Comparison of ENCODE assay signal across 32 mouse cellular contexts in genomic region chr9:79735608-79736007, GRCm38 (mm10). TPM values are rescaled to one million over a fixed set of nuclear protein-coding genes. Genes with fewer than 3 reads are reported as not detected.
DNase-seq lines count a peak whose midpoint lies in the region; ATAC-seq and TF ChIP-seq lines count a peak whose summit lies in the region.
"Had no signal": no experiment of that assay in that cellular context is flagged by ENCODE, and none has a peak within 500 bp of the region (broad histone marks: within the 10 kb centered on the region; RNA-seq: fewer than 3 reads in every experiment).

No protein-coding gene starts in this region.

- no peak overlapping the region for H3K4me2 ChIP-seq in limb, embryonic 11.5 days (ENCODE audit: low read depth, severe bottlenecking)
- H3K4me2 ChIP-seq in CH12.LX (ENCODE audit: insufficient read depth, low read depth, poor library complexity, severe bottlenecking) = peak overlapping the region; percentile 77
- H3K4me2 ChIP-seq: embryonic facial prominence, embryonic 13.5 days; forebrain, embryonic 12.5 days; forebrain, embryonic 15.5 days; heart, embryonic 13.5 days; hindbrain, embryonic 14.5 days had no signal

- no peak overlapping the region for H3K9ac ChIP-seq in limb, embryonic 11.5 days (ENCODE audit: low read length)
- H3K9ac ChIP-seq in CH12.LX (ENCODE audit: insufficient read depth, low read depth) = peak overlapping the region; percentile 47; the same call in 1 of the 2 replicates
- H3K9ac ChIP-seq: embryonic facial prominence, embryonic 13.5 days; forebrain, embryonic 12.5 days; forebrain, embryonic 15.5 days; heart, embryonic 13.5 days; hindbrain, embryonic 14.5 days had no signal

- no peak for TF ChIP-seq RAD21 in CH12.LX (IDR thresholded peaks at IDR 0.05; ENCODE audit: low read depth, low read length)

- H3K36me3 ChIP-seq in limb, embryonic 11.5 days (ENCODE audit: control insufficient read depth, insufficient read depth, low read length) = no peaks in the 10 kb centered on the region
- no peaks in the 10 kb centered on the region for H3K36me3 ChIP-seq in limb, embryonic 10.5 days
- H3K36me3 ChIP-seq in spleen, adult 2 months (ENCODE audit: control insufficient read depth, insufficient read depth, low read length) = no peaks in the 10 kb centered on the region
- no peaks in the 10 kb centered on the region for H3K36me3 ChIP-seq in CH12.LX (replicated peaks in 1 of 2; ENCODE audit: control insufficient read depth in 1 of 2, insufficient read depth in 1 of 2, low read length in 1 of 2)
- H3K36me3 ChIP-seq in splenic B cell, adult 2 months (ENCODE audit: control insufficient read depth, insufficient read depth, low read length, poor library complexity, severe bottlenecking) = no peaks in the 10 kb centered on the region
- H3K36me3 ChIP-seq: embryonic facial prominence, embryonic 10.5 days; embryonic facial prominence, embryonic 13.5 days; forebrain, embryonic 12.5 days; forebrain, embryonic 15.5 days; heart, embryonic 10.5 days; heart, embryonic 13.5 days had no signal

- H3K79me2 ChIP-seq in CH12.LX (replicated peaks; ENCODE audit: control insufficient read depth, extremely low read depth, insufficient read depth, poor library complexity, severe bottlenecking) = no peaks in the 10 kb centered on the region

- H3K27me3 ChIP-seq in limb, embryonic 11.5 days (ENCODE audit: control insufficient read depth, insufficient read depth, low read length) = no peaks in the 10 kb centered on the region
- H3K27me3 ChIP-seq in limb, embryonic 10.5 days (ENCODE audit: low read depth, poor library complexity, severe bottlenecking) = no peaks in the 10 kb centered on the region
- H3K27me3 ChIP-seq in spleen, adult 2 months (ENCODE audit: control insufficient read depth, insufficient read depth, low read length) = no peaks in the 10 kb centered on the region
- H3K27me3 ChIP-seq in CH12.LX (replicated peaks) = no peaks in the 10 kb centered on the region
- H3K27me3 ChIP-seq in splenic B cell, adult 2 months (ENCODE audit: control insufficient read depth, insufficient read depth, low read length, poor library complexity, severe bottlenecking) = no peaks in the 10 kb centered on the region
- H3K27me3 ChIP-seq: embryonic facial prominence, embryonic 13.5 days; forebrain, embryonic 12.5 days; forebrain, embryonic 15.5 days; heart, embryonic 13.5 days had no signal

- DNase-seq in limb, embryonic 11.5 days (ENCODE audit: low spot score) = peak; percentile 12
- no peak for DNase-seq in limb, embryonic 10.5 days (ENCODE audit: low spot score)
- peak in 1 of 2 experiments; percentile 25 for DNase-seq in spleen, adult 2 months (ENCODE audit: low read depth in 1 of 2, low spot score in 2 of 2)
- no peak for DNase-seq in spleen, adult 12 weeks (ENCODE audit: low spot score)
- peak; percentile 78 for DNase-seq in CH12.LX (ENCODE audit: extremely low read depth)
- DNase-seq in splenic B cell, adult 2 months (ENCODE audit: low read depth, low spot score) = peak; percentile 68
- DNase-seq in adrenal gland, postnatal 14 days = no peak
- no peak for DNase-seq in ovary, postnatal 36 days (ENCODE audit: low spot score)
- DNase-seq: adrenal gland, adult 8-10 months; adrenal gland, postnatal 36 days; cerebellum, adult 11-12 months; cerebellum, adult 8-10 months; cerebellum, postnatal 10 days; cerebellum, postnatal 36 days; embryo, embryonic 11 days; gastrocnemius, postnatal 10 days; gastrocnemius, postnatal 36 days; heart, adult 2 months; heart, postnatal 14 days; heart, postnatal 4 days had no signal

- WGBS in limb, embryonic 11.5 days = 88% methylated on average over 6 of the region's 6 CpGs
- 92% methylated on average over 6 of the region's 6 CpGs for WGBS in limb, embryonic 10.5 days
- WGBS in spleen, adult 2 months = 37% methylated on average over 6 of the region's 6 CpGs

- H3K27ac ChIP-seq in limb, embryonic 11.5 days (replicated peaks; ENCODE audit: low read depth, low read length) = no peak overlapping the region
- H3K27ac ChIP-seq in limb, embryonic 10.5 days = no peak overlapping the region
- H3K27ac ChIP-seq in spleen, adult 2 months (ENCODE audit: insufficient read depth, low read length) = peak overlapping the region; percentile 66; the same call in 1 of the 2 replicates
- H3K27ac ChIP-seq in CH12.LX (ENCODE audit: insufficient read depth, low read depth) = no peak overlapping the region
- H3K27ac ChIP-seq: embryonic facial prominence, embryonic 10.5 days; embryonic facial prominence, embryonic 13.5 days; forebrain, embryonic 12.5 days; forebrain, embryonic 15.5 days; heart, adult 2 months; heart, embryonic 10.5 days; heart, embryonic 13.5 days; hindbrain, embryonic 14.5 days; hindbrain, postnatal 0 days had no signal

- ATAC-seq in limb, embryonic 11.5 days (ENCODE audit: insufficient number of reproducible peaks, low FRiP score, low TSS enrichment, low read depth) = no peak
- ATAC-seq: activated CD4-positive, CD25-positive, alpha-beta regulatory T cell, adult 4 months; CD4-positive, CD25-positive, alpha-beta regulatory T cell, adult 4 months; forebrain, embryonic 15.5 days; hindbrain, postnatal 0 days had no signal

- peak; percentile 70 for TF ChIP-seq EP300 in CH12.LX (IDR thresholded peaks at IDR 0.05; ENCODE audit: low read length)

- dilution Hi-C loops in CH12.LX (cut with MboI; ENCODE audit: extremely low pct_ligation_motif_present, extremely low pct_unique_long_range_greater_than_20kb, low sequenced_read_pairs) = no loop called here

- no peak overlapping the region for H3K4me3 ChIP-seq in limb, embryonic 11.5 days (ENCODE audit: low read depth, low read length)
- no peak overlapping the region for H3K4me3 ChIP-seq in limb, embryonic 10.5 days
- peak overlapping the region; percentile 26; the same call in 1 of the 2 replicates for H3K4me3 ChIP-seq in spleen, adult 2 months (ENCODE audit: extremely low read depth, insufficient read depth, insufficient read length)
- peak overlapping the region in 1 of 3 experiments; percentile 2 for H3K4me3 ChIP-seq in CH12.LX (replicated peaks in 1 of 3; ENCODE audit: low read depth in 2 of 3, low read length in 2 of 3, poor library complexity in 1 of 3)
- H3K4me3 ChIP-seq: embryonic facial prominence, embryonic 10.5 days; embryonic facial prominence, embryonic 13.5 days; erythroblast, embryonic 14.5 days; forebrain, embryonic 12.5 days; forebrain, embryonic 15.5 days; heart, adult 2 months; heart, embryonic 10.5 days; heart, embryonic 13.5 days had no signal

- H3K4me1 ChIP-seq in limb, embryonic 11.5 days (ENCODE audit: control insufficient read depth, insufficient read depth, low read length) = no peaks in the 10 kb centered on the region
- no peaks in the 10 kb centered on the region for H3K4me1 ChIP-seq in limb, embryonic 10.5 days
- no peaks in the 10 kb centered on the region; the same call in 1 of the 2 replicates for H3K4me1 ChIP-seq in spleen, adult 2 months (ENCODE audit: control insufficient read depth, insufficient read depth, insufficient read length)
- peaks cover 3 to 13% of the 10 kb centered on the region in 2 experiments for H3K4me1 ChIP-seq in CH12.LX (ENCODE audit: control insufficient read depth in 1 of 2, insufficient read depth in 2 of 2)
- H3K4me1 ChIP-seq: embryonic facial prominence, embryonic 10.5 days; embryonic facial prominence, embryonic 13.5 days; forebrain, embryonic 12.5 days; forebrain, embryonic 15.5 days; heart, embryonic 10.5 days had no signal

- in situ Hi-C loops in CH12.LX (cut with MboI; ENCODE audit: low pct_ligation_motif_present, low pct_unique_long_range_greater_than_20kb, low sequenced_read_pairs) = no loop called here

- TF ChIP-seq CTCF in spleen, adult 2 months (IDR thresholded peaks at IDR 0.05; ENCODE audit: extremely low read depth, insufficient read depth, insufficient read length, insufficient replicate concordance) = no peak
- no peak for TF ChIP-seq CTCF in CH12.LX (conservative IDR thresholded peaks at IDR 0.05 in 1 of 2, IDR thresholded peaks at IDR 0.05 in 1 of 2; ENCODE audit: low read depth in 2 of 2, low read length in 2 of 2)

- H3K9me3 ChIP-seq in limb, embryonic 11.5 days (ENCODE audit: control insufficient read depth, low read length) = no peaks in the 10 kb centered on the region
- H3K9me3 ChIP-seq in limb, embryonic 10.5 days (replicated peaks) = no peaks in the 10 kb centered on the region
- H3K9me3 ChIP-seq in CH12.LX (replicated peaks; ENCODE audit: low read length) = no peaks in the 10 kb centered on the region
- H3K9me3 ChIP-seq: embryonic facial prominence, embryonic 10.5 days; embryonic facial prominence, embryonic 13.5 days; forebrain, embryonic 12.5 days; forebrain, embryonic 15.5 days; heart, embryonic 10.5 days; heart, embryonic 13.5 days had no signal

- no peak for TF ChIP-seq POLR2A in spleen, adult 2 months (IDR thresholded peaks at IDR 0.05; ENCODE audit: low read depth, low read length)
- no peak for TF ChIP-seq POLR2A in CH12.LX (IDR thresholded peaks at IDR 0.05; ENCODE audit: low read depth, low read length)

TF ChIP-seq in CH12.LX, 34 proteins besides CTCF, POLR2A, EP300 and RAD21 (continues in another document):
- TF ChIP-seq ELF1 (IDR thresholded peaks at IDR 0.05; ENCODE audit: low read depth, low read length) = no peak
- TF ChIP-seq JUND (conservative IDR thresholded peaks at IDR 0.05; ENCODE audit: low read depth, low read length) = no peak

RNA-seq across cellular contexts. Expression of gene Col12a1, which starts 17.0 kb away (rescaled TPM):
- polyA plus RNA-seq in limb, embryonic 11.5 days (2014; fragmentation: Nextera tagmentation; extraction: Ambion mirVana) = 25.7 and 26.4 TPM in 2 replicates
- polyA plus RNA-seq in limb, embryonic 10.5 days (2016; fragmentation: Nextera tagmentation; extraction: Ambion mirVana) = 4.8 and 12.4 TPM in 2 replicates
- polyA plus RNA-seq in spleen, adult 2 months (2012; rRNA removed) = 3.2 and 3.4 TPM in 2 replicates
- total RNA-seq in CH12.LX (2012; rRNA removed) = 0.08 and 0.21 TPM in 2 replicates
- 0.24 and 0.46 TPM in 2 replicates for total RNA-seq in CH12.LX (2014; rRNA removed)
- 0.07 and 0.41 TPM in 2 replicates for polyA plus RNA-seq in CH12.LX (2012; ENCODE audit: insufficient read length, low read depth)
- total RNA-seq in adrenal gland, postnatal 14 days (2021) = 28.3 and 29.5 TPM in 2 replicates
- total RNA-seq: granulocyte monocyte progenitor cell, adult 5-6 weeks had no signal
- polyA plus RNA-seq: CD4-positive, CD25-positive, alpha-beta regulatory T cell, adult 4 months; erythroblast, embryonic 14.5 days had no signal

RNA-seq across cellular contexts. Expression of gene Cox7a2, which starts 24.1 kb away (rescaled TPM):
- 686 and 709 TPM in 2 replicates for polyA plus RNA-seq in limb, embryonic 11.5 days (2014; fragmentation: Nextera tagmentation; extraction: Ambion mirVana)
- polyA plus RNA-seq in limb, embryonic 10.5 days (2016; fragmentation: Nextera tagmentation; extraction: Ambion mirVana) = 670 and 730 TPM in 2 replicates
- polyA plus RNA-seq in spleen, adult 2 months (2012; rRNA removed) = 38.5 and 54.2 TPM in 2 replicates
- total RNA-seq in CH12.LX (2012; rRNA removed) = 393 and 420 TPM in 2 replicates
- 597 and 606 TPM in 2 replicates for total RNA-seq in CH12.LX (2014; rRNA removed)
- polyA plus RNA-seq in CH12.LX (2012; ENCODE audit: insufficient read length, low read depth) = 258 and 307 TPM in 2 replicates
- total RNA-seq in adrenal gland, postnatal 14 days (2021) = 462 and 474 TPM in 2 replicates

RNA-seq across cellular contexts. Expression of gene Tmem30a, which starts 57.7 kb away (rescaled TPM):
- 44.1 and 47.7 TPM in 2 replicates for polyA plus RNA-seq in limb, embryonic 11.5 days (2014; fragmentation: Nextera tagmentation; extraction: Ambion mirVana)
- 43.0 and 45.0 TPM in 2 replicates for polyA plus RNA-seq in limb, embryonic 10.5 days (2016; fragmentation: Nextera tagmentation; extraction: Ambion mirVana)
- polyA plus RNA-seq in spleen, adult 2 months (2012; rRNA removed) = 23.0 and 40.0 TPM in 2 replicates
- total RNA-seq in CH12.LX (2012; rRNA removed) = 29.2 and 29.7 TPM in 2 replicates
- total RNA-seq in CH12.LX (2014; rRNA removed) = 83.6 and 95.2 TPM in 2 replicates
- polyA plus RNA-seq in CH12.LX (2012; ENCODE audit: insufficient read length, low read depth) = 39.6 and 42.1 TPM in 2 replicates
- total RNA-seq in adrenal gland, postnatal 14 days (2021) = 98.9 and 105 TPM in 2 replicates

Comparison
In these comparisons a context has a peak if more than half of its experiments do, and no peak if none do; other contexts are left out.
1. DNase-seq: peak in limb, embryonic 11.5 days (single experiment), CH12.LX (single experiment) and splenic B cell, adult 2 months (single experiment); none in limb, embryonic 10.5 days (single experiment), spleen, adult 12 weeks (single experiment), adrenal gland, postnatal 14 days (single experiment) and ovary, postnatal 36 days (single experiment).